Mouse (Mus musculus) frontal cortex, postnatal 25 days (tissue): ENCODE results near the gene Tomm5.
"Not testable (repeated sequence)": the region's sequence is repeated elsewhere in the genome, so short reads cannot be mapped to it uniquely, and the experiment has no call there.

Experiments used
- DNase-seq, 2 experiments: peaks; one replicate each; pipeline ENCODE4 v3.0.0; 2022; ENCODE audit warnings: low spot score in 2 of 2

Tomm5 gene

DNA sequence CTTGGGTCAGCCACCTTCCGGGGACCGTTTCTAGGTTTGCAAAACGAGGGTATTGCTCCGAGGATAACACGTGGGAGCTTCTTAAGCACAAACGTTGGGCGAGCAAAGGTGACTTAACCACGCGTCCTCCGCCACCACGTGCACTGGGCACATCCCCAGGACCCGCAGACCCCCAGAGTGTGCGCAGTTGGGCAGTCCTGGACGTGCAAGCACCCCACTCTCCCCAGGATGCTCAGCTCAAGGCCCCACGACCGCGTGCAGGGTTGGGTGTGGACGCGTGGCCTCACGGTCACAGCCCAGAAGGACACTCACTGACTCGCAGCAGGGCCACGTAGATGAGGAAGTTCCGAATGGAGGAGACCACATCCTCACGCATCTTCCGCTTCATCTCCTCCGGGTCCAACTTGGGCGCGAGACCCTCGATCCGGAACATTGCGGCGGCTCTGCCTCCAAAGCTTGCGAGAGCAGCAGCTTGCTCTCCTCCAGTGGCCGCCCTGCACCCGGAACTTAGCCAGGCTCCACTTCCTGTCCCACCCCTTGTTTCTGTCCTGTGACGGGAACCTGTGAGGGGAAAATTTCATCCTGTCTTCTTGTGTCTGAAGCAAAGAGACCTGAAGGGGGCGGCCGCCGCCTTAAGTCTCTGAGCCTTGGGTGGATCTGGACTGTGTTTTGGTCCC is at the start of gene Tomm5:
Gene Tomm5 (minus strand): TSS at position 514 of the 677 bp plus-strand sequence.
- DNase-seq, result peak; percentile 81 to 87

- no peak for DNase-seq
These were observed 48.5 kb upstream of the Tomm5 start for GRCm38 (mm10) chr4:45156433-45156832.

DNA sequence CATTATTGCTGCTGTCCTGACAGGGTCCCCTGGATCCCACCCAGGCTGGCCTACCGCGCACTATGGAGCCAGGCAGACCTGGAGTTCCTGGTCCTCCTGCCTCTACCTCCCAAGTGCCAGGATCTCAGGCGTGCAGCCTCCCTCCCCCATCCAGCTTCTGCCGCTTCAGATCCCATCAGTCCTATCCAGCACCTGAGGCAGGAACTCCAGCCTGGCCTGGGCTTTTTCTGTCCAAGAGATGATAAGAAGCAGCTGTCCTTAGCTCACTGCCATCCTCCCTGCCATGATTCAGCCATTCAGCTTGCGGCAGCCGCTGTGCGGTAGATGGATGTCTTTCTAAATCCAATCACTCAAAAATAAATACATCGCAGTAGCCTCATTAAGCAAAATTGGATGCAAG is 35.1 kb upstream of the Tomm5 start:
- DNase-seq, result no peak

DNA sequence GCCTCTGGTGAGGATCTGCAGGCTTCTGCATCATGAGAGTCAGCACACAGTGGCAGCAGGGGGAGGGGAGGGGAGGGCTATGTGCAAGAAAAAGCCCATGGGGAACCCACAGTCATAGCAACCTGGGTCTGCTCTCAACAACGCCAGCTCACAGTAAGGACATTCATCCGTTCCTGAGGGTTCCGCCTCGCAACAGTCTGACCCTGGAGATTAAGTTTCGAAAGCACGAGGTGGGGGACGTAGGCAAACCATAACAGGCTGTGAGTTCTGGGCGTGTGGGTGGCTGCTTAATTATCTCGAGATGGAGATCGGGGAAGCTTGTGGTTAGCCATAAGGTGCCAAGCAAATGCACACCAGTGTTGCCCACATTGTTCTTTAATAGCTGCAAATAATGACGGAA is 34.5 kb upstream of the Tomm5 start:
- no peak for DNase-seq

GRCm38 (mm10) chr4:45141835-45142234 is 33.9 kb upstream of the Tomm5 start:
- DNase-seq, result no peak

GRCm38 (mm10) chr4:45137636-45138035 is 29.7 kb upstream of the Tomm5 start:
- DNase-seq, result no peak

DNA sequence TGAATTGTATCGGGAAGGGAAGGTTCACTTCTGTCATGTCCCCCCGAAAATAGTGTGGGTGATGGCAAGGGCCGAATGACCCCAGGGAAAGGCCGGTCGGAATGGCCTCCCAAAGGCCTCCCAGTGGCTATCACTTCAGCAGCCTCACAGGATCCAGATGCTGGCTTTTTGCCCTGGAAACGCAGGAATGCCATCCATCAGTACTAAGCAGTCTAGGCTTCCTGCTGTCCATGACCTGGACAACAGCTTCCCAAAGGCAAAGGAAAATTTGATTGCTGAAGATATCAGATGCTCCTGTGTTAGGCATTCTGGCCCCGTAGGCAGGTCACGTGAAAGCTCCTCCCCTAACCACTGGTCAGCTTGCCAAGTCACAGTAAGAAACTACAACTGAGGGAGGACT is 26.6 kb upstream of the Tomm5 start:
- DNase-seq, result no peak

- DNase-seq, result no peak
These were observed 23.1 kb upstream of the Tomm5 start for GRCm38 (mm10) chr4:45131021-45131420.

- no peak for DNase-seq
These were observed 13.4 kb upstream of the Tomm5 start for GRCm38 (mm10) chr4:45121311-45121710.

GRCm38 (mm10) chr4:45108456-45109110 is 669 bp upstream of the Tomm5 start:
- DNase-seq, result no peak

- DNase-seq, result no peak
These were observed 848 bp downstream of the Tomm5 start for GRCm38 (mm10) chr4:45107066-45107465.

- no peak for DNase-seq
These were observed 1.5 kb downstream of the Tomm5 start for GRCm38 (mm10) chr4:45106409-45106808.

GRCm38 (mm10) chr4:45097198-45097872 is 10.6 kb downstream of the Tomm5 start:
- DNase-seq, result peak; percentile 59 to 62

DNA sequence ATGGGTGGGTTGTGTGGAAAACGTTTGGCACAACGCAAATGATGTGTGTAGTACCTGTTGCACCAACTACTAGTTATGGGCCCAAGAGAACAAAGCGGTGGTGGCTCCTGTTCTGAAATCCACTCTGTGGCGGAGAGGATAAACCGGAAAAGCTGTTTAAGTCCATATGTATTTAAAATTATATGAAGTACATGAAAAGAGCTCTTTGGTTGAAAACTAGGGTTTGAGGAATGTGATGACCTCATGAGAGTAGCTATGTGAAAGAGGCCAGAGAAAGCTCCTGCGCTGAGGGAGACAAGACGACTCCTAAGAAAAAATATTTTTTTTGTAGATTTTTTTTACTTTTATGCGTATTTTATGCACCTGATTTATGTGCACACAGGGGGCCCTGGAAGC is 23.0 kb downstream of the Tomm5 start:
- DNase-seq, result no peak

- DNase-seq, result peak; percentile 70 to 81
These were observed 23.7 kb downstream of the Tomm5 start, which contains the start of gene Fbxo10 for GRCm38 (mm10) chr4:45084021-45084894. Gene Fbxo10, minus strand, starts transcription at chr4:45084604.

GRCm38 (mm10) chr4:45083487-45083886 is 24.4 kb downstream of the Tomm5 start:
- no peak for DNase-seq

DNA sequence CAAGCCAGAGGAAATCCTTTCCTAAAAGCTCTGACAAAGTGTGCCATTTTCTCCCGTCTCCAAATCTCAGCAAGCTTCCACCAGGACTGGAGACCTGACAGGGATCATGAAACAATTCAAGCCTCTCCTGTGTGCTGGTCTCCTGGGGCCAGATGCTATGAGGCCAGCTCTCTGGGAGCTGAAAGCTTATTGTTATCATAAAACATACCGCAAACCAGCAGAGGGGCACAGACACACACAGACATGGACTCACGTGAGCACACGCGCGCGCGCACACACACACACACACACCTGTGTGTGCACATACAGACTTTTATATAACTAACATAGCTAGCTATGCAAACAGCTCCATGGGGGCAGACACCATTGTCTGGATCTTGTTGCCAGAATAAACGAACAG is 25.0 kb downstream of the Tomm5 start:
- no peak for DNase-seq

- not testable (repeated sequence) for DNase-seq
These were observed 26.9 kb downstream of the Tomm5 start for GRCm38 (mm10) chr4:45081041-45081440.

- DNase-seq, result no peak
These were observed 34.4 kb downstream of the Tomm5 start for GRCm38 (mm10) chr4:45073544-45073943.

DNA sequence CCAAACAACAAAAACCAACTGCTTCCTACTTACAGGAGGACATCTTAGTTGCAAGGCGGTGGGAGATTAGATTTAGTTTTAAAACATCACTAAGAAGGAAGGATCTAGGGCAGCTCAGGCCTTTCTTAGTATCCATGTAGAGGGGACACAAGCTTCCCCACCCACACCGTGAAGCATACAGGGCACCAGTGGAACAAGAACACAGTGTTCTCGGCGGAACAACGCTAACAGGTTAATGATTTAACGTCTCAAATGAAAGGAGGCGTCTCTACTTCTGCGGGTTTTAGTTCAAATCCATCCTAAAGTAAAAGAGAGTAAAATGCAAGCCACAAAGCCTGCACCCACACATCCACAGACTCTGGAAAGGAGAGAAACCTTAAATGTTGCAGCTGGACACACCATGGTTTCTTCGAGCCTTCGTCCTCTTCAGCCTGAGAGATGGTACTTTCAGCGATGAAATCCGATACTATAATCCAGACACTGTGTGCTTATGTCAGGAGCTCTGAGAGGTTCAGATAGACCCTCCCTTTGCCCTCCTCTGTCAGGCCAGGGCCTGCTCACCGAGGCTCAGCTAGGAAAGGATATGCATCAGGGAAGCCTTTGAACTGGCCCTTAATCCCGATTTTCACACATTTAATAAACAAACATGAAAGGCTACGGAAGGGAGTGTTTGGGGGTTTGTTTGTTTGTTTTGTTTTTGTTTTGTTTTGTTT is 35.5 kb downstream of the Tomm5 start:
- no peak for DNase-seq

DNA sequence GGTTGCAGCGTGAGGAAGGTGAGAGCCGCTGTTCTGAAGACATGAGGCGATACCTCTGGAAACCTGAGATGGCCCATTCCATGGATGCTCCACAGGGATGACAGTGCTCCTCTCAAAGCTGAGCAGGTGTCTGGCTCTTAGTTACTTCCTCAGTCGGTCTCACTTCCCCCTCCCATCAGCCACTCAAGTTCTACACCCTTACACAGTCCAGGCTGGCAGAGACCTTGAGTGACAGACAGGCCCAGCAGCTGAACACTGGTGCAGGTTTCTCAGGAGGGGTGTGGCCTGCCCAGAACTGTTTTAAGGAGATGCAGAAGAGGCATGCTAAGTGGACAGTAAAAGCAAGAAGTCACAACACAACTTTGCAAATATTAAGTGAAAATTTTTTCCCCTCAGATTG is 40.2 kb downstream of the Tomm5 start:
- DNase-seq, result no peak
